Mouse (Mus musculus) stomach, postnatal 0 days (tissue): Measurements from ENCODE around the gene Ciz1. TPM values are rescaled to one million over a fixed set of nuclear protein-coding genes. Genes with fewer than 3 reads are reported as not detected.

ENCODE experiments used
- ATAC-seq: fragments of 200-750 bp; cut with Nextera tagmentation; 2 replicates; pipeline ENCODE4 v1.8.0; 2017; ENCODE audit not compliant: low FRiP score, low TSS enrichment
- DNase-seq: peaks from one replicate; pipeline ENCODE4 v3.0.0-alpha.2; 2016; ENCODE audit warnings: low spot score
- H3K27ac ChIP-seq: fragments of 300-500 bp; sonication (generic); replicated peaks from 2 replicates; pipeline ENCODE4 v1.5.1; 2014; ENCODE audit warnings: mild to moderate bottlenecking, control low read depth
- H3K27me3 ChIP-seq: fragments of 300-500 bp; sonication (generic); 2 replicates; pipeline ENCODE4 v1.6.1; 2014; ENCODE audit warnings: low read length; ENCODE audit not compliant: control insufficient read depth, insufficient read depth
- H3K36me3 ChIP-seq: fragments of 300-500 bp; sonication (generic); 2 replicates; pipeline ENCODE4 v1.6.1; 2014; ENCODE audit warnings: low read length, mixed read lengths; ENCODE audit not compliant: control insufficient read depth, insufficient read depth
- H3K4me1 ChIP-seq: fragments of 300-500 bp; sonication (generic); replicated peaks from 2 replicates; pipeline ENCODE4 v1.6.1; 2014; ENCODE audit warnings: antibody characterized with exemption; ENCODE audit not compliant: control insufficient read depth, insufficient read depth
- H3K4me2 ChIP-seq: fragments of 300-500 bp; sonication (generic); replicated peaks from 2 replicates; pipeline ENCODE4 v1.6.1; 2014; ENCODE audit warnings: low read depth, mild to moderate bottlenecking, control low read depth, moderate library complexity
- H3K4me3 ChIP-seq: fragments of 300-500 bp; sonication (generic); 2 replicates; pipeline ENCODE4 v1.5.1; 2014; ENCODE audit warnings: low read depth, low read length, control low read depth
- H3K9ac ChIP-seq: fragments of 300-500 bp; sonication (generic); 2 replicates; pipeline ENCODE4 v1.6.1; 2014; ENCODE audit warnings: mild to moderate bottlenecking, low read length, control low read depth, mixed read lengths
- H3K9me3 ChIP-seq: fragments of 300-500 bp; sonication (generic); 2 replicates; pipeline ENCODE4 v1.6.1; 2016; ENCODE audit warnings: low read length; ENCODE audit not compliant: control insufficient read depth
- CTCF ChIP-seq: IDR thresholded peaks from 2 replicates; pipeline ENCODE4 v1.5.1; 2016; ENCODE audit warnings: antibody characterized with exemption, low read depth, mild to moderate bottlenecking, moderate library complexity
- EP300 ChIP-seq: optimal IDR thresholded peaks from 2 replicates; pipeline ENCODE3; 2016; ENCODE audit warnings: antibody characterized with exemption
- WGBS: fragments of 180-500 bp; shearing (Covaris S2); extraction: QIAGEN DNeasy Blood & Tissue Kit; methylation state at CpG from one replicate; pipeline ENCODE4 v1.1.7; 2014; 5-methylcytosine and 5-hydroxymethylcytosine counted together
- polyA plus RNA-seq: library from polyadenylated mRNA; unstranded; fragments of >200 nt; fragmentation: Nextera tagmentation; extraction: Ambion mirVana; gene quantifications from 2 replicates; pipeline ENCODE4 v1.2.1, GENCODE M21; 2015

The Ciz1 gene
- polyA plus RNA-seq, 1 experiment from 2014 or later = 14.0 TPM

- Histone ChIP-seq H3K27me3 (no peaks in the 10 kb centered on the region), H3K9me3 (no peaks in the 10 kb centered on the region), H3K27ac (no peak overlapping the region), H3K9ac (no peak overlapping the region), H3K4me3 (no peak overlapping the region), H3K4me1 (0 out of 2 replicates have a peak, but pooled peaks cover 3% of the 10 kb centered on the region), H3K4me2 (no peak overlapping the region), H3K36me3 (no peaks in the 10 kb centered on the region; the same call in 1 of the 2 replicates)
- 44% methylated on average over 8 of the region's 8 CpGs for WGBS
- ATAC-seq = no peak
- DNase-seq = no peak
- TF ChIP-seq CTCF (no peak), EP300 (no peak)
Observed at GRCm38 (mm10) chr2:32349625-32350255, 2.4 kb upstream of the Ciz1 start.

- TF ChIP-seq EP300 = no peak
- TF ChIP-seq CTCF = no peak
- no peaks in the 10 kb centered on the region; the same call in 1 of the 2 replicates for H3K36me3 ChIP-seq
- H3K4me2 ChIP-seq = no peak overlapping the region
- no peaks in the 10 kb centered on the region for H3K27me3 ChIP-seq
- no peak overlapping the region for H3K4me3 ChIP-seq
- H3K9ac ChIP-seq = no peak overlapping the region
- H3K27ac ChIP-seq = no peak overlapping the region
- DNase-seq (peak; percentile 14), ATAC-seq (no peak)
- no peaks in the 10 kb centered on the region for H3K9me3 ChIP-seq
- WGBS = 45% methylated on average over 13 of the region's 13 CpGs
- H3K4me1 ChIP-seq = 0 out of 2 replicates have a peak, but pooled peaks cover 3% of the 10 kb centered on the region
Observed at GRCm38 (mm10) chr2:32350471-32351051, 1.6 kb upstream of the Ciz1 start.

- Histone ChIP-seq H3K4me3 (peak overlapping the region; percentile 64; the same call in 1 of the 2 replicates), H3K9ac (no peak overlapping the region), H3K9me3 (no peaks in the 10 kb centered on the region), H3K27ac (no peak overlapping the region), H3K36me3 (no peaks in the 10 kb centered on the region; the same call in 1 of the 2 replicates), H3K4me1 (0 out of 2 replicates have a peak, but pooled peaks cover 3% of the 10 kb centered on the region), H3K27me3 (no peaks in the 10 kb centered on the region), H3K4me2 (peak overlapping the region; percentile 96)
- ATAC-seq = no peak
- no peak for DNase-seq
- TF ChIP-seq CTCF (no peak), EP300 (no peak)
- WGBS = 53% methylated on average over 9 of the region's 9 CpGs
Observed at GRCm38 (mm10) chr2:32351471-32351961, 611 bp upstream of the Ciz1 start.

GRCm38 (mm10) chr2:32353007-32353542 lies 948 bp downstream of the Ciz1 start, which contains the start of gene Dnm1:
Gene Dnm1, minus strand, starts transcription at chr2:32353338.
- Histone ChIP-seq H3K27me3 (no peaks in the 10 kb centered on the region), H3K4me2 (peak within 1 kb of the TSS; percentile 96), H3K36me3 (no peaks in the 10 kb centered on the region; the same call in 1 of the 2 replicates), H3K9ac (peak within 1 kb of the TSS; percentile 68), H3K27ac (peak within 1 kb of the TSS; percentile 45), H3K9me3 (no peaks in the 10 kb centered on the region), H3K4me1 (0 out of 2 replicates have a peak, but pooled peaks cover 3% of the 10 kb centered on the region), H3K4me3 (peak within 1 kb of the TSS; percentile 64)
- under 1% methylated on average over 60 of the region's 63 CpGs for WGBS
- TF ChIP-seq CTCF (peak; percentile 92), EP300 (no peak)
- ATAC-seq (peak; percentile 78), DNase-seq (peak; percentile 92)

- Histone ChIP-seq H3K9ac (no peak overlapping the region), H3K4me1 (0 out of 2 replicates have a peak, but pooled peaks cover 3% of the 10 kb centered on the region), H3K4me2 (peak overlapping the region; percentile 96), H3K27ac (peak overlapping the region; percentile 30; the same call in 1 of the 2 replicates), H3K27me3 (no peaks in the 10 kb centered on the region), H3K36me3 (no peaks in the 10 kb centered on the region; the same call in 1 of the 2 replicates), H3K9me3 (no peaks in the 10 kb centered on the region), H3K4me3 (no peak overlapping the region)
- DNase-seq = no peak
- no peak for ATAC-seq
- 41% methylated on average over 6 of the region's 6 CpGs for WGBS
- TF ChIP-seq EP300 (no peak), CTCF (no peak)
Observed at GRCm38 (mm10) chr2:32353836-32354235, 1.7 kb downstream of the Ciz1 start.
